Mouse (Mus musculus) cerebellum, postnatal 10 days (tissue): ENCODE measurements around the gene Sox30.

Source experiments
- DNase-seq, 2 experiments: peaks; one replicate each; pipeline ENCODE4 v3.0.0; 2021; ENCODE audit warnings: mixed read lengths in 2 of 2

Sox30 gene

DNA sequence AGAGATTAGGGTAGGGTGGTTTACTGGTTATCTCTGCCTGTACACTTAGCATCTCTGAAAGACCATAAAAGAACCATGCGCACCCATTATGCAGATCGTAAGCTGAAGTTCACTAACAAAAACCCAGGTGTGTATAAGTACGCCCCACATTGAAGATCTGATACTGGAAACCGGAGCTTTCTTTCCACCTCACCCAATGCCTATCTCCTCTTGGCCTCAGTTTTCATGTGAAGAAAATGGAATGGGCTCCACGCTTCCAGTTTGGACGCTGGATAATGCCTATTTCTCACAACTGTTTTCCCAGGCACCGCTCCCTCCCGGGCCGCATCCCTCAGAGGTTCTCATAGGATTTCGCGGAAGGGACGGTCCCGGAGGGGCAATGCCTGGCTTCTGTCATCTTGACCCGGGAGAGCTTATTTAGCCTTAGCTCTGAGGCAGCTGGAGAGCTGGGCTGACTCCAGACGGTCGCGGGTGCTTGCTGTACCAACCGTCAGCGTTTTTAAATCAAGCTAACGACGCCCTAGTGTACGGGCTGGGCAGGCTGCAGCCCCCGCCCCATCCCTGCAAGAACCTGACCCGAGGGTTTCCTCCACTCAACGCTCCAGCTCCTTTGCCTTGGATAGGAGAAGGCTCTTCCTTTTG, 76.8 kb downstream of the Sox30 start:
- peak; percentile 67 to 70 for DNase-seq

GRCm38 (mm10) chr11:46058011-46058410, 77.9 kb downstream of the Sox30 start:
- DNase-seq: no peak

GRCm38 (mm10) chr11:46058916-46059315, 78.8 kb downstream of the Sox30 start:
- no peak for DNase-seq

DNA sequence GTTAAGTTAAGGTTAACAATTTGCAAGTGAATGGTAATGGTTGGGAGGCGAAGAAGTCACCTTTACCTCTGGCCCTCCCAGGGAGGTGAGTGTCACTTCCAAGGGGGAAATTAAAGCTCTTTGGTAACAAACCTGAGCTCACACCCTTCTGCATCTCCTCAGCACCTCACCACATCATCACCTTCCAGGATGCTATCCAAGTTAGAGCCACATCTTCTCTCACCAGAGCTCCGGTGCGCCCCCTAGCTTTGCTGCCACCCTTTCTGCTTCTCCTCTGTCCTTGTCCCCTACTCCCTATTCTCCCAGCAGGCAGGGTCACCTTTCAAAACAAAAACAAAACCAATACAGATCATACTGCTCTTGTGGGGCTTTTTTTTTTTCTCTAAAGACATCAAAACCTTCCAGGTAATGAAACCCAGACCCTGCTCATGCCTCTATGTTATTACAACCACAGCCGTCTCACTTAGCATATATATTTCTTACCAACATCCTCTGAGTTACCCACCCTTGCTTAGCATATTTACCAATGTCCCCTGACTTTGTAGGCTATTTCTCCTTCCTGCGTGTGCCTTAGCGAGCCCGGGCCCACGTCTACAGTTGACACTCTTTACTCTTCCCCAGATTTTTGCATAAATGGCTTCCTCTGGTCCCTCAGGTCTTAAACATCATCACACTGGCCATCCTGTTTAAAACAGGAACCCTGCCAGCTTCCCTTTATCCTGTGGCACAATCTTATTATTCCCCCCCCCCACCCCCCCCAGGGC, 80.0 kb downstream of the Sox30 start:
- DNase-seq: peak; percentile 50 to 60

DNA sequence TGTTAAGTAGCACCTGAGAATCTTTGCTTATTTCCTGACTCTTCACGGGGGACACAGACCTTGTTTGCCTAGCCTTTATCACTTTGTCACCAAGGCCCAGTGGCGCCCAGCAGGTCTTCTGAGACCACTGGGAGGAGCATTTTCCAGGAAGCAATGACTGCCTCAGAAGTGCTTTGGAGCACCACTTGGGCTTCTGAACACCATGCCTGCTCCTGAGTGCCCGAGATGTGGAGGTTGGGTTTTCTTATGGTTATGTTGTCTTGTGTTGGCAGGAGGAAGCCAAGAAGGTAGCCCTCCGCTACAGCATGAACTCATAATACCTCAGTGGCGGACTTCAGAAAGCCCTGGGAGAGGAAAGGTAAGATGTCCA, 80.5 kb downstream of the Sox30 start:
- no peak for DNase-seq

DNA sequence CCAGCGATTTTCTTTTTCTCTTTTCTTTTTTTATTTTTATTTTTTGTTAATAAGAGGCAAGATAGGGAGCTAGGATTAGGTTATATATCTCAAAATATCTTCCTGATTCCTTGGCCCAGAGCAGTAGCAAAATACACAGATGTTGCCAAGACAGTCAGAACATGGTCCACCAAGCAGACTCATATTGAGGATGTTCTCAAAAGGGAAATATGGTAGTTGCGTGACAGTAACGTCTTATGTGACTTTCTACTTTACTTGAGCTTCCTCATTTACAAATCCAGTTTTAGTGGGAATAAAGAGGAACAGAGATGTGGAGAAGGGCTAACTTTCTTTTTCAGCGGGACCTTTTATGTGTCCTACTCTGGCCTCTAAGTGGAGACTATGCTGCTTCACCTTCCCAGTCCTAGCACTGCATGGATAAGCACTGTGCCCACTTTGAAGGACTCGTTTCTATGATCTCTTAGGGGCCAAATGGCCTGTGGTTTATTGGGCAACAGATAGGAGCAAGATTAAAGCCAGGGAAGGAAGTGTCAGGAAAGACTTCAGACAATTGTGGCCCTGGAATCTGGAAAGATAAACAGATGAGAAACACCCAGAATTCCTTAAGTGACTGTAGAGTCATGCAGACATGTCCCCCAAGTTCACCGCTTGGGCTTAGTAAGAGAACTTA, 81.8 kb downstream of the Sox30 start:
- no peak for DNase-seq

- DNase-seq: no peak
Measured at GRCm38 (mm10) chr11:46062569-46062968, 82.5 kb downstream of the Sox30 start.

DNA sequence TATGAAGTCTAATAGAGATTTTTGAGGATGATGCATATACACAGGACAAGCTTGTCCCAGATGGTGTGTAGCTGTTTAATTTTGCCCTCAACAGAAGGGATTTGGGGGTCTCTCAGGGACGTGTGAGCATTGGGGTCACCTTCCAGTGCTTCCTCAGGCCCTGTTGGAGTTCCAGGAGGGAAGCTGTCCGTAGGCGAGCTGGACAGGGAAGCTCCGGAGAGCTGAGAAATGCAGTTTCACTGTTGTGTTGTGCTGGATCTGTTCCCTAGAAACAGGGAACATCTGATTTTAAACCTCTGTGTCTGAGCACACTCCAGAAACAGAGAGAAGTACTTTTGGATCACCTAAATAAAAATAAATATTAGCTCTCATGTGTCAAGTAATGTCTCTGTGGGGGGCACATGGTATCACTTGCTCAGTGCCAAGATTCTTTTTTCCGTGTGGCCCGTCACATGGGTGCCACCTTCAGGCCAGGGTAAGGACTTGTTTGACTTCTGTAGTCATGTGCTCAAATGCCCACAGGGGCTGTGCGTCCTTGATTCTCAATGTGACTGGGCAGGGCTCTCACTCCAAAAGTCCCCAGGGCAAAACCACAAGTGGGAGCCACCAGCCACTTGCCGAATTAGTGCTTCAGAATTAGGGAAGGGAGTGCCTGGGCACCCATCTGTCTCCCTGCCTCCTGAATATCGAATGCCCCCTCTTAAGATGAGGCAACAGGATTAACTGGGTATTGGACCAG, 83.1 kb downstream of the Sox30 start:
- peak; percentile 41 to 46 for DNase-seq

GRCm38 (mm10) chr11:46064767-46065166, 84.7 kb downstream of the Sox30 start:
- DNase-seq: peak; percentile 42 to 45

DNA sequence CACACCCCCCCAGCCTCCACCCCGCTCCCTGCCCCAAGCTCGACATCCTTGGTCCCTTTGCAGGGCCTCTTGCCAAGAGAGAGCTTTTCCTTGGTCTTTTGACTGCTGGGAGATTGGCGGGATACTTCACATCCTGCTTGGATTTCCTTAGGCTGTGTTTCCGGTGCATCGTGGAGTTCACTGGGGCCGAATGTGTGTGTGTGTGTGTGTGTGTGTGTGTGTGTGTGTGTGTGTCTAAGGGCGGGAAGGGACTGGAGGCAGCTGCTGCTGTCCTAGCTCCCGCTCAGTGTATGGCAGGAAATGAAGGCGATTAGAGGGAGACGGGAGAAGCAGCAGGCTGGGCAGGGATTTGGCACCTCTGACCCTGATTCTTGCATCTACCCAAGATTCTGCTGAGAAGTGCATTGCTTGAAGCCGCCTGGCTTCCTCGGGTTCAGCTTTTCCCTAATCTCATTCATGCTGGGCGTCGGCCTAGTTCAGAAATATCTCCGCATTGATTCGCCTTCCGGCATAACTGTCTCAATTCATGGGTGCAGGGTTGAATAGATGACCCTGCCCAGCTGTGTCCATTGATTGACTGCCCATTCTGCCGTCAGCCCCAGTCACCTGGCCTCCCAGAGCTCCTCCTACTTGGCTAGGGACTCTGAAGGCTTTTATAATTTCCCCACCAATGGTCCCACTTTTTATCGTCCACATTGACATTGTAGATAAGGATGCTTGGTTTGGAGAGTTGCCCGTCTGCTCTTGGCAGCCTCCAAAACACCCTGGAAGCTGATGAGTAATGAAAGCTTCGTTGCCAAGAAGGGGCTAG, 85.3 kb downstream of the Sox30 start:
- peak; percentile 78 to 82 for DNase-seq
